Mouse (Mus musculus): ENCODE data around the gene Bora.

GRCm38 (mm10) chr14:99031337-99031873, 14.6 kb upstream of the Bora start:
- TF ChIP-seq CTCF (IDR thresholded peaks at IDR 0.05; ENCODE audit: low read depth, low read length) (no peak), POLR2A (IDR thresholded peaks at IDR 0.05; ENCODE audit: extremely low read depth, insufficient read depth, low read length) (no peak)

All from liver, adult 2 months (tissue).